Mouse (Mus musculus) granulocyte monocyte progenitor cell, adult 5-6 weeks (primary cell): ENCODE data around the gene B4gat1. TPM values are rescaled to one million over a fixed set of nuclear protein-coding genes. Genes with fewer than 3 reads are reported as not detected.

Experiments
- ATAC-seq: replicated peaks from 2 replicates; pipeline ENCODE4 v1.8.0; 2016; ENCODE audit warnings: mild to moderate bottlenecking, moderate TSS enrichment, inconsistent platforms; ENCODE audit not compliant: poor library complexity, severe bottlenecking
- total RNA-seq, 2 experiments: library from RNA; stranded (forward) in 1 of 2; stranded (reverse) in 1 of 2; fragments of 200-712, 200-1000 nt in 1 of 2; fragments of >200 nt in 1 of 2; fragmentation: Nextera tagmentation in 1 of 2; gene quantifications; 2 replicates each; pipeline ENCODE4 v1.2.3; 2014 to 2017

The B4gat1 gene
- total RNA-seq, 2 experiments from 2014 or later: 2.6 to 4.8 TPM

DNA sequence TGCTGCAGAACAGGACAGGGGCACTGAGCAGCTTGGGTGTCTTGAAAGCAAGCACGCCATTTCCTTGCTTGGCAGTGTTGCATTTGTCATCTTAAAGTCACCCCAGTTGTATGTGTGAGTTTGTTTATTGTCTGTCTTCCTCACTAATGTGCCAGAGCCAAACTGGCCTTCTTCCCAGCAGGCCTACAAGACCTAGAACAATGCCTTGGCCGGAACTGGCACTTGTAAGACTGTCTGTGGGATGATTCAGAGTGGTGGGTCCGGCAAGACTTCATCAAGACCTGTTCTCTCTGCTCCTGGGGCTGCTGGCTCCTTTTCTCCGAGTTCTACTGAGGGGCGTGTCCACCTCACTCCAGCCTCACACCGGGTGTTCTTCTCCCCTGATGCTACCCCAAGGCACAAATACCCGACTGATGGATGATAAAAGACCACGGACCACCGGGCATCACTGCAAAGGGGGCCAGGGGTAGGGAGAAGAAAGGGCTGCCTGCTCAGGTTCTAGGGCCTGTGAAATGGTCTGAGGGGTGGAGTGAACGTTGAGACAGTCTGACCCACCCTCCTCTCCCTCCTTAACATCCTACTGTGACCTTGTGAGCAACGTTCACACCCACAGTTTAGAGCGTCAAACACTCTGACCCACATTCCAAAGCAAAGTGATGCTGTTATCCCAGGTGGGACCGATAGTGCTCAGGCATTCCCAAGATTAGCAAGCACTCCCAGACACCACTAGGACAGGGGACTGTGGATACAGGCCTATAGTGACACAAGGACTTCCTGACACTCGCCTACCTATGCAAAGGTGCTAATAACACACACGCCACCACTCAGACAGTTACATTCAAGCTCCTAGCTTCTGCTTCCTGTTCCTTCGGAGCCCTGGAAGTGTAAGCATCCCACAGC, 19.5 kb downstream of the B4gat1 start:
- no peak for ATAC-seq

DNA sequence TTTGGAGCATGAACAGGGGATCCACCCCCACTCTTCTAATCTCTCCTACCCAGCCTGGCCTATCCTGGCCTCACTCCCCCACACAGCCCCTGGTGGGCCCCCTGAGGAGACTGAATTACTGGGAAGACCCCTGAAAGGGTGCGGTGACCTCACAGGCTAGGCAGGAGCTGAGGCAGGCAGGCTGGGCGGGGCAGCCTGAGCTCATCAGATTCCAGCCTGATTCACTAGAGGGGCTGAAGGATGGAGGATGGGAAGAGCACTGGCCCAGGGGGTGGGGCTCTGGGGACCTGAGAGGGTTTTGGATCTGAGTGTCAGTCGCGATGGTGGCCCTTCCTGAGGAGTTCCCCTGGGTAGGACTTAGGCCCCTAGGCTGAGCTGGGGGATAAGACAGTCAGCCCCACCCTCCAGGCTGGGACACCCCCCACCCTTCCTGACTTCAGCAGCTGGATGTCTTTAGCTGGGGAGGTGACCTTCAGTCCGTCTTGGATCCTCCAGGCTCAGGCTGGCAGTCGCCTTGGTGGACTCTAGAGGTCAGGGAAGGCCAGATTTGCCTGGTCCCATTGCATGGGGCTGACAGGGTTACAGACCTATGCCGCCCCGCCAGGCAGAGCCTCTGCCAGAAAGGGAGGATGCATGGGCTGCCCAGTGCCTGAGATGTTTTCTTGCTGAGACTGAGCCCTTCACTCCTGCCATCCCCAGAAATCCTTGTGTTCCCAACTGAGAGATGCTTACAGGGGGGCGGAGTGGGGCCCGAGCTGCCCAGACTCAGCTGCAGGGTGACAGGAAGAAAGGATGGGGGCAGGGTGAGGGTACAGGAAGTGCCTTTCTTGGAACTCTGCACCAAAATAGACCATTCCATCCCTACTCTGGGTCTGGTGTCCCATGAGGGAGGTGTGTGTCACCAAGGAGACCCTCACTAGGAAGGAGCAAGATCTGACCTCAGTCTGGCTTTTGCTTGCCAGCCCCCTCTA, 20.5 kb downstream of the B4gat1 start:
- no peak for ATAC-seq

DNA sequence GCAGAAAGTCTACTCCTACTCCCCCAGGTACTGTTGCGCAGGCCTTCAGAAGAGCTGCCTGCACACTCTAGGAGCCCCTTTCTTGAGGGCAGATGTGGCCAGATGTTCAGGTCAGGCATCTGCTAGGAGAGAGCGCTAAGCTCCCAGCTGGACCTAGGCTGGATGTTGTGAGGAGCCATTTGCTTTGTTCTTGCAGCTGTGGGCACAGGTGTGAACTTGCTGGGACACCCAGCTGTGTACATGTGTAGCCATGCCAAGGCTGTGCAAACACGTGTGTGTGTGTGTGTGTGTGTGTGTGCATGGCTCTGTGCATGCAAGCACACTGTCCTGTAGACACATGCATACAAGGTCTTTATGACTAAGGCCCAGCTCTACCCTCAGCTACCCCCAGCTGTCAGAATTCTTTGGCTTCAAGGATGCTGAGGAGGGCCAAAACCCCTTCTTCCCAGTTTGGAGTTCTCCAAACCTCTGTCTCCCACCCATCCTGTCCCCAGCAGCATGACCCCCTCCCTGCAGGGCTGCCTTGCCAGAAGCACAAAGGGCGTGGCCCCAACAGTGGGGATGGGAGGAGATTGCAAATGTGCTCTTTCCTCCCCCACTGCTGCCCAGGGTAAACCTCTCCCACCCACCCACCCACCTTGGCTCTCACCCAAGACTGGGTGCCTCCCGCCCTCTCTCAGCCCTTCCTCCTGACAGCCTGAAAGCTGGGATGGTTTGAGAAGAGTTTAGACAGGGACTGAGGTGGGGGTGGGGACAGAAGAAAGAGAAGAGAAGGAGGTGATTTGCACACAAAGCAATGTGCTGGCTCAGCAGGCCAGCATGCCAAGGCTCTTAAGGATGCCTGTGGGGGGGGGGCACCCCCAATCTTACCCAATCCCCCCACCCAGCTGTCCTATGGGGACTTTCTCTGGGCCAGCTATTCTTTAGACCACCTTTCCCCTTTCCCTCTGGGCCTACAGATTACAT, 22.0 kb downstream of the B4gat1 start:
- no peak for ATAC-seq

DNA sequence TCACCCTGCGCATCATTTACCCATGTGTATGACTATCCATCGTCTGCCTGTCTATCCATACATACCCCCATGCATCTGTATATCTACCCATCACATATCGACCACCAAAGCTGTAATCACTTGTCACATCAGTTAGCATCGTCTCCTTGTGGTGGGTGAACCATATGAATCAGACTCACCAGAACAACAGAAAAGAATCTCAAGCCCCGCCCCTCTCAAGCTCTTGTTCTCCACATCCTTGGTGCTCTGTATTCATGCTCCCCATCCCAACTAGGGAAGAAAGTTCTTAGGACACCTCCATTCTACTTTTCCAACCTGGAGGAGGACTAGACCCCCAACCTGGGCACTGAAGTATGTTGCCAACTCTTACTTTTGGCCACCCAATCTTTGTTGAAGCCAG, 23.4 kb downstream of the B4gat1 start:
- ATAC-seq: no peak

DNA sequence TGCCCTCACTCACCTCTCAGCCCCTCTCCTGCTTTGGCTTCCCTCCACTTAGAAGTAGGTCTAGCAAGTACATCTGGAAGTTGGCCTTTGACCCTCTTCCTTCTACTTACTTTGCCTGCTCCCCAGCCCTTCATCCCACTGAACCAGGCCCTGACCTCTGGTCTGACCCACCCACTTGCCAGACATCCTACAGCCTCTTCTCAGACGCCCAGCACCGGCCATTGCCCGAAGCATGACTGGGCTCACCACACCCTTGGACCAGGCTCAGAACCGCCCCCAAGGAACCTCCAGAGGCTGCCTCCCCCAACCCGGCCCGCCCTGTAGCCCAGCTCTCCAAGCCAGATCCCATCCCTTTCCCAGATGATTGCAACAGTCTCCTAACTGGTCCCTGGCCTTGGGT, 23.8 kb downstream of the B4gat1 start:
- ATAC-seq: no peak

DNA sequence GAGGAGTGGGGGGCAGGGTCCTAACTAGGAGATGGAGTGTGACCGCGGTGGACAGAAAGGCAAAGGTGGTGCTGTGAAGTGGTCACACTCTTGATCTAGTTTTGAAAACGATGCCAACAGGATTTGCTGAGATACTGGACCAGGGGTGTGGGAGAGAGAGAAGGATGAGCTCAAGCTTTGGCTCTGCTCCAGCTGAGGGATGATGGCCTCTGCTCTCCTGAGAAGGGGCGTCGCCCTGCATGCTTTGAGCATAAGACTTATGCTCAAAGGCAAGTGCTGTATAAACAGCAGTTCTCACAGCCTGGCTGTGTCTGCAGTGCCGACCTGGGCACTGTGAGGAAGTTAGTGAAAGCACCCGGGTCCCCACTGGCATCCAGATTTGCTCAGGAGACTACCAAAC, 26.5 kb downstream of the B4gat1 start:
- no peak for ATAC-seq

DNA sequence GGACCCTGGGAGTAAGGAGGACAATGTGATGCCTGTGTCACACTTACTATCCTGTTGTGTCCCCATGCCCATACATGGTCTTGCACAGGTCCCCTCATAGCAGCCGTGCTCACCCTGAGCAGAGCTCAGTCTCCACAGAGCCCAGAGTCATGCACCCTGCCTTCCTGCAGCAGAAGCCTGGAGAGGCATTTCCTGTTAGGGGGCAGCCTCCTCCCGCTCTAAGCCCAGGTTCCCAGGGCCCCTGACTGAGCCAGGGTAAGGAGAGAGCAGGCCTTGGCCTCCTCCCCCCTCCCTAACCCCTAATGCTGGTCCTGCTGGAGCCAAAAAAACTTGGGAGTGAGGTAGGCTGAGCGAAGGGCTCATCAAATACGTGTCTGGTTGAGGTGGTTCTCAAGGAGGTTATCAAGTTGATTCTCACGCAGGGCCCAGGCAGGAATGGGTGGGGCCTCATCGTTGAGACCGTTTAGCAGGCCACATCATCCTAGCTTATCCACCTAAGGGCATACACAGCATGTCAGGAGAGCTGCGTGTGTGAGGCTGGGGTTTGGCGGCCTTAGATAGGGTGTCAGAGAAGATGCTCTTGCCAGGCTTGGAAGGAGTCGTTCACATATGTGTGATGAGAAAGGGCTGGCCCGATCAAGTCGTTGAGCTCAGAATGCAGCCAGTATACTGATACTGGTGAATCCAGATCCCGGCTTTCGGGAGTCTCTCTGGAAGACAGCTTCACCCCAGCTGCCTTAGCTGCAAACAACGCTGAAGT, 28.6 kb downstream of the B4gat1 start:
- ATAC-seq: no peak

DNA sequence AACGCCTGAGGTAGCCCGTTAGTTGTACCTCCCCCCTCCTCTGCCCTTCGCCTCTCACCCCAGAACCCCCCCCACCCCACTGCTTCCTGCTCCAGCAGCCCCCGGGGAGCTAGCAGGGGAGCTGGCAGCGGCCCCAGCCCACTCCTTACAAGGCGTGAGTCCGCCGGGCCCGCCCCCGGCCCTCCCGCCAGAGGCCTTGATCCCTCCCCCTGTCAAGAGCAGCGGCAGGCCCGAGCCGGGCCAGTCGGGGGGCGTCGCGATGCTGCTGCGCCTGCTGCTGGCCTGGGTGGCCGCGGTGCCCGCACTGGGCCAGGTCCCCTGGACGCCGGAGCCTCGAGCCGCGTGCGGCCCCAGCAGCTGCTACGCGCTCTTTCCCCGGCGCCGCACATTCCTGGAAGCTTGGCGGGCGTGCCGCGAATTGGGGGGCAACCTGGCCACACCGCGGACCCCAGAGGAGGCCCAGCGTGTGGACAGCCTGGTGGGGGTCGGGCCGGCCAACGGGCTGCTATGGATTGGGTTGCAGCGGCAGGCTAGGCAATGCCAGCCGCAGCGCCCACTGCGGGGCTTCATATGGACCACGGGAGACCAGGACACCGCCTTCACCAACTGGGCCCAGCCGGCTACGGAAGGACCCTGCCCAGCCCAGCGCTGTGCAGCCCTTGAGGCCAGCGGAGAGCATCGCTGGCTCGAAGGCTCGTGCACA, 29.4 kb downstream of the B4gat1 start, which contains the start of gene Cd248:
Gene Cd248, plus strand, starts transcription at position 212 of the 703 bp plus-strand sequence.
- ATAC-seq: no peak; the same call in 1 of the 2 replicates

DNA sequence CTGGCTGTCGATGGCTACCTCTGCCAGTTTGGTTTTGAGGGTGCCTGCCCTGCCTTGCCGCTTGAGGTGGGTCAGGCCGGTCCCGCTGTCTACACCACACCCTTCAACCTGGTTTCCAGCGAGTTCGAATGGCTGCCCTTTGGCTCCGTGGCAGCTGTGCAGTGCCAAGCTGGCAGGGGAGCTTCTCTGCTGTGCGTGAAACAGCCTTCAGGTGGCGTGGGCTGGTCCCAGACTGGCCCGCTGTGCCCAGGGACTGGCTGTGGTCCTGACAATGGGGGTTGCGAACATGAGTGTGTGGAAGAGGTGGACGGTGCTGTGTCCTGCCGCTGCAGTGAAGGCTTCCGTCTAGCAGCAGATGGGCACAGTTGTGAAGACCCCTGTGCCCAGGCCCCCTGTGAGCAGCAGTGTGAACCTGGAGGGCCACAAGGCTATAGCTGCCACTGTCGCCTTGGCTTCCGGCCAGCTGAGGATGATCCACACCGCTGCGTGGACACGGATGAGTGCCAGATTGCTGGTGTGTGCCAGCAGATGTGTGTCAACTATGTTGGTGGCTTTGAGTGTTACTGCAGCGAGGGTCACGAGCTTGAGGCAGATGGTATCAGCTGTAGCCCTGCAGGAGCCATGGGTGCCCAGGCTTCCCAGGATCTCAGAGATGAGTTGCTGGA, 30.1 kb downstream of the B4gat1 start:
- no peak for ATAC-seq

DNA sequence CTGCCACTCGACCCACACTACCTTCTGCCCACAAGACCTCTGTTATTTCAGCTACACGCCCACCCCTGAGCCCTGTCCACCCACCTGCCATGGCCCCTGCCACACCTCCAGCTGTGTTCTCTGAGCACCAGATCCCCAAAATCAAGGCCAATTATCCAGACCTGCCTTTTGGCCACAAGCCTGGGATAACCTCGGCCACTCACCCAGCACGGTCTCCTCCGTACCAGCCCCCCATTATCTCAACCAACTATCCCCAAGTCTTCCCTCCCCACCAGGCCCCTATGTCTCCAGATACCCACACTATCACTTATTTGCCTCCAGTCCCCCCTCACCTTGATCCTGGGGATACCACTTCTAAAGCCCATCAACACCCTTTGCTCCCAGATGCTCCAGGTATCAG, 30.9 kb downstream of the B4gat1 start:
- ATAC-seq: no peak

DNA sequence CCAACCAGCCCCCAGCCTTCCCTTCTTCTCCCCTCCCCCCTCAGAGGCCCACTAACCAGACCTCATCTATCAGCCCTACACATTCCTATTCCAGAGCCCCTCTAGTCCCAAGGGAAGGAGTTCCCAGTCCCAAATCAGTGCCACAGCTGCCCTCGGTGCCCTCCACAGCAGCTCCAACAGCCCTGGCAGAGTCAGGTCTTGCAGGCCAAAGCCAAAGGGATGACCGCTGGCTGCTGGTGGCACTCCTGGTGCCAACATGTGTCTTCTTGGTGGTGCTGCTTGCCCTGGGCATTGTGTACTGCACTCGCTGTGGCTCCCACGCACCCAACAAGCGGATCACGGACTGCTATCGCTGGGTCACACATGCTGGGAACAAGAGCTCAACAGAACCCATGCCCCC, 31.4 kb downstream of the B4gat1 start:
- ATAC-seq: no peak

DNA sequence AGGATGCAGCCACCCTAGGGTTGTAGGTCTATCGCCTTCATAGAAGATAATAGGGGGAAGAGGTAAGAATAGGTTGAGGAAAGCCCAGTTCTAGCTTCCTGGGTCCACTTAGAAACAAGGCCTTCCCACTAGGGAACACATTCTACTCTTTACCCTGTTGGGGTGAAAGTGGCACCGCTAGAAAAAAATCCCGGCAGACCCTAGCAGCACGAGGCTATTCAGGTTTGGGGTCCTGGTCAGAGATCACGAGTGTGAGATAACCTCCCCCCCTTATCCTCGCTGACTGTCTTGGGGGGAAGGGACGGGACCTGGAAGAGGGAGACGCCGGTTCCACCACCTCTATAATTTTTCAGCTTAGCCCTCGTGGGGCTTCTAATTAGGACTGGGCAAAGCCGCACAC, 32.5 kb downstream of the B4gat1 start:
- ATAC-seq: no peak

DNA sequence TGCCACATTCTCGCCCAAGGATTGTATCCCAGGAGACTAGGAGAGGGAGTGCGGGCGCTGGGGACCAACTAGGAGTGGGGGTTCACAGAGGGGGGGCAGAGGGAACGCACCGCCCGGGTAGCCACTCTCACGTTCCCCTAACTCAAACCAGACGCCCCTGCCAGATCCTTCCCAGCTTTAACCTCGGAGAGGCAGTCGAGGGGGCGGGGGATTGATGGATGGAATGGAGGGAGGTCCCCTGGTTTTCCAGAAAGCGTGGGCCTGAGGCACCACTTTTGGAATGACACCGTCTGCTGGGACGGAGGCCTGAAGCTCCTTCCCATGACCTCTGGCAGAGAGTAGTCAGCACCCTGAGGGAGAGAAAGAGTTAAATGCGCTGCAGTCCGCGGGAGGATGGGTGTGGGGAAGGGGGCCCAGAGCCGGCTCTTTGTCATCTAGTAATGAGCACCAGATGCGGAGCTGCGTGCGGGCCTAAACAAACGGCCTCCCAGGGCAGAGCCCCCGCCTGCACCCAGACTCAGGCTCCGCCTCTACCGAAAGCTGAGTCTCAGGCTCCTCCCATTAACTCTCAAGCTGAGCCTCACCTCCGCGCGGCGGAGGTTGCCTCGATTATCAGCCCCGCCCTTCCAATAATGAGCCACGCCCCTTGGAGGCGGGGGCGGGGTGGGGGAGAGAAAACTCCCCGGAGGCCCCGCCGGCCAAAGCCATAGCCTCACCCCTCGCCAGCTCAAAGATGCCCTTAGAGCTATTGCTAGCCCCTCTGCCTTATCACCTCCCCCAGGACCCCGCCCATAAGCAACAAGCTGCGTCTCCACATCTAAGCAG, 33.1 kb downstream of the B4gat1 start:
- ATAC-seq: peak; percentile 72

DNA sequence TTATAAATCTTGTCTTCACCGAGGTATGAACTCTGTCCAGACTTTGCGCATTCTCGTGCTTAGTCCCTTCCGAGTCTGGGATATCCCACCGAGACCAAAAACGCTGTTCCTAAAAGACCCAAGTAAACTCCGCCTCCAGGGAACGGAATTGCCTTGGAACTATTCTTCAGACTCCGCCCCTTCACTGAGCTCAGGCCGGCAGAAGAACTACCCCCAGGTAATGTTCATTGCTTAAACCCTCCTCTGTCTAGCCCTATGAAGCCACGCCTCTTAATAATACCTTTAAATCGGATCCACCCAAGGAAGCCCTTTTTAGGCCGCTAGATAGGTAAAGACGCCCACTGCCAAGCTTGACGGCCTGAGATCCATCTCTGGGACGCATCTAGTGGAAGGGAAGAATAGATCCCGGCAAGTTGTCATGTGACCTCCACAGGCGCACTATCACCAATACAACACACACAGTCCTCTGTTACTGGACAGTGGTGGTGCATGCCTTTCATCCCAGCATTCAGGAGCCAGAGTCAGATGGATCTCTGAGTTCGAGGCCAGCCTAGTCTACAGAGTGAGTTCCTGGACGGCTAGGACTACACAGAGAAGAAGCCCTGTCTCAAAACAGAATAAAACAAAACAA, 33.9 kb downstream of the B4gat1 start:
- ATAC-seq: no peak

DNA sequence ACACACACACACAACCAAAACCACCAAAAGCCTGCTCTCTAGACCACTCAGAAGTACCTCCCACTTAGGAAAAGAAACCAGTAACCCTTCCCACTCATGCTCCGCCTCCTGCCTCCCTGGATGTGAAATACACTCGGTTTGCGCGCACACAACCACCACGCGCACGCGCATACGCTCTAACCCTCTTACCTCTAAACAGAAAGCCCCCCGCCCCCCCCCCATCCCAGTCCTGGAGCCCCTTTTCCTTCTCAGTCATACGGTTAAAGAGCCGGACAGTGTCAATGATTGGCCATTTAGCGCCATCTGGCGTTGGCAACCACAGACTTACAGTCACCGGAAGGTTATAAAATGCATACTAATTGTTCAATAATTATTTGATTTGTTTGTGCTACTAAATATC, 34.4 kb downstream of the B4gat1 start:
- ATAC-seq: no peak; the same call in 1 of the 2 replicates

DNA sequence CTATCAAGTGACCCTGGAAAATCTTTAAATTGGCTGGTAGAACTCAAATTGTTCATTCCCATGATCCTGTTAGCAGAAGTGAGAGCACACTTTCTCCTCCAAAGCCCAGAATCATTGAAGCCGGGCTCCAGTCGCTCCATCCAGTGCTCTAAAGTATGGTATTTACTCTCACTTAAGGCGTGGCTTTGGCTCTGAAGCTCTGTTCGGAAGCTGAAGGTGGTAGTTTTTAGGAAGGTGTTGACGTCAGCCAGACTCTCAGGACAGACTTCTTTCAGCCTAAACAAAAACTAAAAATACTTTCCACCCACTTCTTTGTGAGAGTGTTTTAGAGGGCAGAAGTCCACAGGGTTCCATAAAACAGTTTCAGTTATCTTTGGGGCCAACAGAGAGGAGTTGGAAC, 34.9 kb downstream of the B4gat1 start:
- ATAC-seq: no peak

DNA sequence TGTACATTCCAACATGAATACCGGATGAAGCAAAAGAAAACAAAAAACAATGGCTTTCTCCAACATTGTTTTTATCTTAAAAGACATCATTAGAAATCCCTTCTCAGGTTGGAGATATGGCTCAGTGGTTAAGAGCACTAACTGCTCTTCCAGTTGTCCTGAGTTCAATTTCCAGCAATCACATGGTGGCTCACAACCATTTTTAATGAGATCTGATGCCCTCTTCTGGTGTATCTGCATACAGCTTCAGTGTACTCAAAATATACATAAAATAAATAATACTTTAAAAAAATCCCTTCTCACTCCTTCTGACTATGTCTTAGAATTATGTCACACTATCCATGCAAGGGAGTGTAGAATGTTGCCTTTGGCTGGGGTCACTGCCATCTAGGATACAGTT, 40.7 kb downstream of the B4gat1 start:
- ATAC-seq: no peak
